Mouse (Mus musculus) erythroblast, adult 5-6 weeks (primary cell): ENCODE data around the gene Zfp319. TPM values are rescaled to one million over a fixed set of nuclear protein-coding genes. Genes with fewer than 3 reads are reported as not detected.
A peak's percentile ranks its signal among the peaks of the same experiment; 100 is the strongest.
"Not testable (repeated sequence)": the region's sequence is repeated elsewhere in the genome, so short reads cannot be mapped to it uniquely, and the experiment has no call there.

Experiments used
- ATAC-seq: replicated peaks from 2 replicates; pipeline ENCODE4 v1.8.0; 2016; ENCODE audit warnings: moderate number of reproducible peaks, mild to moderate bottlenecking, moderate TSS enrichment, inconsistent platforms; ENCODE audit not compliant: poor library complexity, low FRiP score, severe bottlenecking
- total RNA-seq, 2 experiments: library from RNA; stranded (forward) in 1 of 2; stranded (reverse) in 1 of 2; fragments of 150-400 nt in 1 of 2; fragments of 200-764, 138-1000 nt in 1 of 2; gene quantifications; 2 replicates each; pipeline versions ENCODE4 v1.2.3 to v1.2.4; 2015 to 2017; ENCODE audit warnings: low replicate concordance in 2 of 2

Gene Zfp319
- total RNA-seq (2015; ENCODE audit: low replicate concordance) (2.5 and 3.3 TPM in 2 replicates), total RNA-seq (2017; ENCODE audit: low replicate concordance) (0.14 and 0.17 TPM in 2 replicates)

GRCm38 (mm10) chr8:95331720-95332436, at the start of gene Zfp319, which contains the start of gene Usb1:
Gene Zfp319 (minus strand): TSS chr8:95331950.
Gene Usb1 (plus strand): TSS chr8:95332284.
- peak; percentile 89 for ATAC-seq

DNA sequence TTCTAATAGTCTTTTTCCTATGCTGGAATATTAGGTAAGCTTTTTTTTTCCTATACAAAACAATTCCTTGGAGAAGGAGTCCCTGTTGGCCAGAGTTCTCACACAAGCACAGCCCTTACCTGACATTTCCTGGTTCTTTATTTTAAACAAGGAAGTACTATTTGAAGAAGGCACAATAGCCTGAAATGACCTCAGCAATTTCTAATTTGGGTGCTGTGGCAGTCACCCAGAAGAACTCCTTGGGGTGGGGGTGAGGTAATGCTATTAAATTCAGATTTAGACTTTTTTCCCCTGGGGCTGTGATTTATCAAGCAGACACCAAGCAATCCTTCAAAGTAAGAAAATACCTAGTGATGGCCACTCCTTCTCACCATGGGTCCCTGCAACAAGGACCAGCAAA, 49.2 kb upstream of the Zfp319 start:
- no peak for ATAC-seq

- ATAC-seq, result not testable (repeated sequence)
Observed at GRCm38 (mm10) chr8:95378928-95379327, 47.2 kb upstream of the Zfp319 start.

DNA sequence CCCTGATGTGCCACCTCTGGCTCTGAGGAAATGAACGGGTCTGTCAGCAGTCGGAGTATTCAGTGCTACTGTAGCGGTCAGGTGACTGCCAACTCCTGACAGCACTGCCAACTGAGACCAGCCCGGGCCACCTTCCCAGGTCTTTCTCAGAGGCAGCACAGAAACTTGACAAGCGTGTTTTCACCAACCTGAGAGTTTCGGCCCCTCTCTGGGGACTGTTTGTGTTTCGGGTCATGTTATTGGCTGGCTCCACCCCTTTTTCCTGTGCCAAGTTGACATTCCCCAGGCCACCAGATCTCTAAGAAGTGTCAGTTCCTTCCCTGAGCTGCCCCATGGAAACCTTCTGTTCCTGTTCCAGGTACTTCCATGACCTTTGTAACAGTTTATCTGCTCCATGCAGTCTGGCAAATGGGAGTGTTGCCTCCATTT, 46.1 kb upstream of the Zfp319 start:
- no peak for ATAC-seq

DNA sequence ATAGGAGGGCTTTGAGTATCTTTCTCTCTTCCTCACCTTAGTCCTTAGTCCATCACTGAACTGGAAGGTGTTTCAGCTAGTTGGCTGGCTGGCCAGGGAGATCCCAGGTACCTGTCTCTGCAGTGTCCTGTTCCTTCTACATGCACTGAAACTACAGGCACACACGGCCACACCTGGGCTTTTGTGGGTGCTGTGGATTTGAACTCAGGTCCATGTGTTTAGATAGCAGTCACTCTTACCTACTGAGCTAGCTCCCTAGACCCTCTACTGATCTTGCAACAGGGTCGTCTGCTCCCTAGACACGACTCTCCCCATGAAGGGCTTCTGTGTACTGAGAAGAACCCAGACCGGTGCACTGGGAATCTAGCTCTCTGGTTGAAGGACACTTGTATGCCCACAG, 45.4 kb upstream of the Zfp319 start:
- no peak for ATAC-seq

DNA sequence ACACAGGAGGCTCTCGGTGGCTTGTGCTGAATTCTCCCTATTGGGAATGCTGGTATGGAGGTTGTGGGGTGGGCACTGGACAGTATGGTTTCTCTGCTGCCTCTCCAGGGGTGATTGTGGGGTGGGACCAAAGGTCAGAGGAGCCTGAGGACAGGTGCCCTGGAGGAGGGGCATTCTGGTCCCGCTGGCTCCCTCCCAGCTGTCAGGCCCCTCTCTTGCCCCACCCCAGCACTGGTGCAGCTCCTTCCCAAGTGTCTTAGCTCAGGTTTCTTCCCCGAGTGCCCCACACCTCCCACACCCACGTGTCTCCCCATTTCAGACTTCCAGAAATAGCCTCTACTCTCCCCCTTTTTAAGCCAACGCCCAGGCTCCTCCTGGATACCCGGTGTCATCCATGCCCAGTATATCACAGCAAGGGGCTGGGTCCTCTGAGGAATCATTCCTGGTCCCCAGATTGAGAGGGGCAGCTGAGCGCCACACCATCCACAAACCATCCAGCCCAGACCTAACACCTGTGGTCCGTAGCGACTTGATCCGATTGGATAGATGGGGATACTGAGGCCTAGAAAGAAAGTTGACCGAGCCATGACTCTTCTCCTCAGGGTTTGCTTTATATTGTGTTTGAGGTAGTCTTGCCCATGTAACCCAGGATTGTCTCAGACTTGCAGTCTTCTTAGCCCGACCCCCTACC, 44.7 kb upstream of the Zfp319 start:
- no peak for ATAC-seq

DNA sequence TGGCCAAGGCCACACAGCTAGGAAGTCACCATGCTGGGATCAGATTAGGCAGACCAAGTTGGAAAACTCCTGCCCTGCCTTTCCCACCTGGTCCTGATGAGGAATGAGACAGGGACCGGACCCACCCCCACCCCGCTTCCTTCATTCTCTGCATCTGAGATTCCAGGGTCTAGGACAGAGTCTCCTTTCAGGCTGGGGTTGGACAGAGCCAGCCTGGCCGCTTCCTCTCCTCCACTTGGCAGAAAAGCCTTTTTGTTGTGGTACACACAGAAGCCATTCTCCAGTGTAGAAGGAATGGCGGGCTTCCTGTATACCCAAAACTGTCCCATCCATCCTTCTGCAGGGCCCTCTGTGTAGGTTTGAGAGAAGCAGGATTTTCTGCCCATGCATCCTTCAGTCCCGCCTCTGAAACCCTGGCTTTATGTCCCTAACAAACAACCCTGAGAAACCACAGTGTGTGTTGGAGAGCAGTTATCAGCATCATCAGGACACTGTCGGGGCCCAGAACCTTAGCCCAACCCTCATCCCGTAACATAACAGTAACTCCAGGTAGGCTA, 43.7 kb upstream of the Zfp319 start:
- no peak for ATAC-seq

GRCm38 (mm10) chr8:95374429-95374828, 42.7 kb upstream of the Zfp319 start:
- ATAC-seq, result no peak

DNA sequence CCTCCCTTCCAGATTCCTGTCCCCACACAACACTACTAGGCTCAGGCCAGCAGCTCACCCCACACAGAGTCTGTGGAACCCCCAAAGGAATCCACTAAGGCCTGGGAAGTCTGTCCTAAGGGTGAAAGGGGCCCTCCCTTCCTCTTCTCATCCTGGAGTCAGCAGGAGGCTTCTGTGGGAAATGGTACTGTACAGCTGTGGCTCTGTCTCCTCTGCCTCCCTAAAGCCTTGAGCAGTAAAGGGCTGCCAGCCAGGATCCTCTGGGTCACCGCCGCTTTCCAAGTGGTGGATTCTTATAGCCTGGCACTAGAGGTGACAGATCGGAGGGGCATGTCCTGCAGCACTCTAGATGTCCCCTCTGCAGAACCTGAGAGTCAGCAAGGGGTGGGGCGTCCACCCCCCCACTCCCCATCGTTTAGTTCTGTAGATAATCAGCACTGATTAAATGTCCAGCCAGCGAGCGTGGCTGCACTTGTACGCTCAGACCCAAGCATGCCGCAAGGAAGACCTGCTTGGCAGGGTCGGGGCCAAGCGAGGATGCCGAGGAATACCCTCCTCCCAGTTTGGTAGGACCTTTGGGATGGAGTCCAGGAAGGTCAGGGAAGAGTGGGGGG, 41.7 kb upstream of the Zfp319 start:
- no peak for ATAC-seq

DNA sequence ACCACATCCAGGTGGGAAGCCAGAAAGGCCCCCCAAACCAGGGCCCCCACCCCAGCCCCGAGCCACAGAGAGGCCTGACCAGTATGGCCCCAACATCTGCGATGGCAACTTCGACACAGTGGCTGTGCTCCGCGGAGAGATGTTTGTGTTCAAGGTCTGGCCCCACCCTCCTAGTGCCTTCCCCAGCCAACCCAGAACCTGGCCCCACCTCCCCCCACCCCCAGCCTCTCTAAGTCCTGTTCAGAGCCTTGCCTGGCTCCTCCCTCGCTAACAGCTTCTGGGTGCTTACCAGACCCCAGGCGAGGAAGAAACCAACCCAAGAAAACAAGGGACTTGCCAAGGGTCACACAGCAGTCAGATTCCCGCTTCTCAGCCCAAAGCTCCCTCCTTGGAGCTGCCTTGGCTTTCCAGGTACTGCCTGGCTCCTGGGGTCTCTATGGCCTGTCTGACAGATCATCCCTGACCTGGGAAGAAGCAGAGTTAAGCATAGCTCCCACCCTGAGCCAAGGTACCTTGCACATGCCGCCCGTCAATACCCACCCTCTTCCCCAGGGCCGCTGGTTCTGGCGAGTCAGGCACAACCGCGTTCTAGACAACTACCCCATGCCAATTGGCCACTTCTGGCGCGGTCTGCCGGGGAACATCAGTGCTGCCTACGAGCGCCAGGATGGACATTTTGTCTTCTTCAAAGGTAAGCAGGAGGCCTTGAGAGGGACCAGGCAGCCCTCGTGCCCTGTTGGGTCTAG, 38.0 kb upstream of the Zfp319 start:
- ATAC-seq, result no peak

DNA sequence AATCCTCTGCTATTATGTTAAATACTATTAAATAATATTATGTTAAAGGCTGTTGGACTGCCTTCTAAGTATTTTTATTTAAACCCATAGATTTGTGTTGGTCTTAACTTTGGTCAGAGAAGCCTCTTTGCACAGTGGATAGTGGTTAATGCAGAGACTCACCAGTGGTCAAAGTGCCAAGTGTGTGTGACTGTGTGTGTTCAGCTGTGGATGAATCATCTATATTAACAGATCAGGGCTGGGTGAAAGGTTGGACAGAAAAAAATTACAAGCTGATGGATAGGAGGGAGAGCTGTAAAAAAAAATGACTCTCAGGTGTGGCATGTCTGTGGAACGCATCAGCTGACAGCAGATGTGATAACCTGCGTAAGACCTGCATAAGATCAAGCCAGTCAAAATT, 32.1 kb upstream of the Zfp319 start:
- no peak for ATAC-seq

GRCm38 (mm10) chr8:95362272-95362671, 30.5 kb upstream of the Zfp319 start:
- no peak for ATAC-seq

GRCm38 (mm10) chr8:95361016-95361341, 29.2 kb upstream of the Zfp319 start:
- ATAC-seq, result no peak

DNA sequence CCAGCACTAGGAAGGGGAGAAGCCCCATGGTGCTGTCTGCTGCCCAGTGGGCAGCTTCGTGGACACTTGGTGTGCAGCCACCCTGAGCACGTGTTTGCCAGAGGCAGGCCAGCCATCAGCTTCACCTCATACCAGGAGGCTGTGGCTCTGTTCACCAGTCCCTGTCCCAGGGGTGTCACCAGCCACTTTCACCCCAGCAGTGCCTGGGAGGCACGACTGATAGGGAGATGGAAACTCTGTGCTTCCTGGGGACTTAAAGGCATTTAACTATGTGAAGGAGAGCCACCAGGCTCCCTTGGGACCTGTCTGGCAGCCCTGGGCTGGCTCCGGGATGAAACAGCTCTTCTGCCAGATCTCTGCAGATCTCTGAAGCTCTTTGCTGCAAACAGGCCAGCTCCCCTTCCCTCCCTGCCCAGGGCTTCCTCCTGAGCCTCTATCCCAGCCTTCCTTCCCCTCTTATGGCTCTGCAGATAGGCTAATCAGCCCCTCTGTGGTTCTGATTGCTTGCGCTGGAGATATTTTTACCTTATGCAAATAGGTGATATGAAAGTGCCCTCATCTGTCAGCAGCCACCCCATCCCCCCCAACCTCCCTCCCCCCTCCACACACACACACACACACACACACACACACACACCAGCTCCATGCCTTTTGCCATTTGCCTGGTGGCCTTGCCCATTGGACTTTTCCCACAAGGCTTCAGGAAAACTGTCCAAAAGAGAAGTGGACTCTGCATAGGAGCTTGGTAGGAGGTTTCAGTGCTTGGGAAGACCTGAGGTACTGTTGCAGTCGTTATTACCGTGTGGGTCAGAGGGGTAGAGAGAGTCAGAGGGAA, 28.6 kb upstream of the Zfp319 start:
- ATAC-seq, result no peak

GRCm38 (mm10) chr8:95358550-95359411, 27.0 kb upstream of the Zfp319 start:
- ATAC-seq, result no peak

GRCm38 (mm10) chr8:95354606-95355005, 22.9 kb upstream of the Zfp319 start:
- no peak for ATAC-seq

DNA sequence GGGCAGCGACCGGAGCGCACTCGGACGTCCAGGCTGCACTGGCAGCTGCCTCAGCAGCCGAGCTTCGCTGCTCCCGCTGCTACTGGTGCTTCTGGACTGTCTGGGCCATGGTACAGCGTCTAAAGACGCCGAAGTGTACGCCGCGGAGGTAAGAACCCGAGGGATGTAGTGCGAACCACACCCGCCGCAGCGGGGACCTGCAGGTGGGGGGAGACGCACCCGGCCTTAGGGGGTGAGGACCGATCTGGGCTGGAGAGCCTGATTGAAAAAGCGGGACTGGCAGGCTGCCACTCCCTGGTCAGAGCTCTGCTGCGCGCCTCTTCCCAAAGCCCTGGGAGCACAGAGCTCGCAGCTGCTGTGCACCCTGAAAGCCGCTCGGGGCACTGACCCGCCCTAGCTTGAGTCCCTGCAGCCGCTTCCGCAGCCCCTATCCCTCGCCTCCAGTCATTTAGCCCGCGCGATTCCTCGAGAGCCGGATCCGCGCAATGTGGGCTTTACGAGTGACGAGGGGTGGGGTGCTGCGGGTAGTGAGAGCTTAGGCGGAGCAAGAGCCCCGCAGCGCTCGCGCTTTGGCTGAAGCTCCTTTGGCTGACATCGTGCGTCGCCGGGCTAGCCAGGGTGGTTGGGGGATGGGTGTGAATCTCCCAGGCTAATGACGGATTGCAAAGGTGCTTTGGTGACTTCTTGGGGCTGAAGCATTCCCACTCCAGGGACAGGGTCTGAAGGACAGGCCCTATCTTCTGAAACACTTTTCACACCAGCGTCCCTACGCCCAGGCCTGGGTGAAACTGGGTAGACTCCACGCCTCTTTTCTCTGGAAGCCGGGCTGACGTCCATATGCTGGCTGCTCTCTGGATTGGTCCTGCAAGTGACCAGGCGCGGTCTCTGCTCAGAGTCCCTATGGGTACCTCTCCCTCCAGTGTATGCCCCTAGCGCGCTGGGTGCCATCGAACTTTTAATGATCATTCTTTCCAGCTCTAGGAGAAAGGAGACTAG, 21.4 kb upstream of the Zfp319 start:
- ATAC-seq, result no peak
